Mouse (Mus musculus): Measurements from ENCODE around the gene Klf7. TPM values are rescaled to one million over a fixed set of nuclear protein-coding genes. Genes with fewer than 3 reads are reported as not detected.

Klf7 gene
- total RNA-seq (2023), result 10 to 100 TPM; 32.9 to 34.1 TPM

DNA sequence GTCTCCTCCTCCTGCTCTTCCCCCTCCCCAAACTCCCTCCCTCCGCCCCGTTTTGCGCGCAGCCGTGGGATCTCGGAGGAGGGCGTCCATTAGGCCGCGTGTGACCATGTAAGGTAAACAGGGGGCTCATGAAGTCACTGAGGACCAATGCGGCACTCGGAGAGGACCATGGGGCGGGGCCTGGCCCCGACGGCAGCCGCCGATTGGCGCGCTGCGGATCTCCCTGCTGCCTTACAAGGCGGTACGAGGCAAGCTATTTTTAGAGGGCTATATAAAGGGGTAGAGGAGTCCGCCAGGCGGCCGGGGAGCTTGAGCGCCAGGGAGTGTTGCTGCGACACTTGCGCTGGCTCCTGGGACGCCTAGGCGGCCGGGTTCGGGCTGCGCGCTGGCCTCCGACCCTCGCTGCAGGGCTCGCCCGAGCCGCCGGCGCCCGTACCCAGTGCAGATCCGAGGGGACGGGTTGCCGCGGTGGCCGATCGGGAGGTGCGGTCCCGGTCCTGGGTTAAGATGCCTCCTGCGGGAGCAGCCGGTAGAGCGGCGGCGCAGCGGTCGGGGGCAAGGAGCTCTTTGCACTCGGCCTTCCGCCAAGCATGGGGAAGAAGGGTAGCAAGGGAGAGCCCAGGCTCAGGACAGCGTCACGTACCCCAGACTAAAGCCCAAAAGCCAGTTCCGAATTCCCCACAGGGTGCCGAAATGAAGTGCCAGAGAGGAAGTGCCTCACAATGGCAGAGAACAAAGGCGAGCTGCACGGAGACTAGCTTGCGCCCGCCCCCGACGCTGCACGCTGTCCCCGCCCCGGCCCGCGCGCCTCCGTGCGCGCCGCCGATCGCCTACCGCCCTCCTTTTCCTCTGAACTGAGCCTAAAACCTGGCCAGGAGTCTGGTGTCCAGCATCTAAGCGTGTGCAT lies at the start of gene Klf7:
Gene Klf7 (minus strand): TSS at position 724 of the 907 bp plus-strand sequence.

Data from B cell, adult 67 days (primary cell).